Mouse (Mus musculus) E14TG2a.4 (cell line): Measurements from ENCODE around the gene Scnm1.
A peak's percentile ranks its signal among the peaks of the same experiment; 100 is the strongest.

ENCODE experiments used
- CTCF ChIP-seq: conservative IDR thresholded peaks from 2 replicates; pipeline ENCODE4 v1.5.1; 2014; ENCODE audit warnings: low read length
- NANOG ChIP-seq: IDR thresholded peaks from 2 replicates; pipeline ENCODE4 v1.6.1; 2014; ENCODE audit warnings: borderline replicate concordance, low read length, mixed read lengths
- POU5F1 ChIP-seq: IDR thresholded peaks from 2 replicates; pipeline ENCODE4 v1.6.1; 2014; ENCODE audit warnings: low read length, borderline replicate concordance

DNA sequence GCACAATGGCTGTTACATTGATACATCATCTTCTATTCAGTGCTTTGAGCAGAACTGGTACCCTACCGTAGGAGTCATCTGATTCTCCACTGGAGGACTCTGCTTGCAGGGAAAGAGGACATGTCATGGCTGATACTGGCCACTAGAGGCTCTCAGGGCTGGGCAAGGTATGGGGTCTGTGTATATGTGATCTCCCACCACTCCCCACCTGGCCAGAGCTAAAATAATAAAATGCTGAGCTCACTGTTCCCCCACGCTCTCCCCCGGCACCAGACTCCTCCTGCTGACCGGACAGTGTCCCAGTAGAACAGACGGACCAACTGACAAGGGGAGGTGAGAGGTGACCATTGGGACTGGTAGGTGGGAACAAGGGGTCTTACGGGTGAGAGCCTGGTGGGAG, 9.6 kb downstream of the Scnm1 start, which contains the start of gene Tmod4:
- TF ChIP-seq CTCF, result peak; percentile 79
- TF ChIP-seq POU5F1, result no peak
- no peak for TF ChIP-seq NANOG
